Mouse (Mus musculus) spleen, adult 2 months (tissue): ENCODE measurements at regions not wholly inside any gene's neighbourhood (a gene's known extent, or its start where the extent isn't known, plus 50 kb on each side); places are given as distances from the start of the nearest gene placed in this dataset.

Source experiments
- DNase-seq, 2 experiments: peaks; one replicate each; pipeline versions ENCODE4 v3.0.0 to v3.0.0-alpha.2; 2012 to 2021; ENCODE audit warnings: low spot score in 2 of 2, low read depth in 1 of 2
- H3K27ac ChIP-seq: fragments of 200-500 bp; 2 replicates; pipeline ENCODE4 v1.5.1; 2012; ENCODE audit warnings: low read length, inconsistent platforms; ENCODE audit not compliant: insufficient read depth
- H3K27me3 ChIP-seq: fragments of 200-500 bp; 2 replicates; pipeline ENCODE4 v1.6.1; 2012; ENCODE audit warnings: mild to moderate bottlenecking, moderate library complexity, low read length, inconsistent platforms; ENCODE audit not compliant: control insufficient read depth, insufficient read depth
- H3K36me3 ChIP-seq: fragments of 200-500 bp; 2 replicates; pipeline ENCODE4 v1.6.1; 2012; ENCODE audit warnings: mild to moderate bottlenecking, low read length, inconsistent platforms; ENCODE audit not compliant: control insufficient read depth, insufficient read depth
- H3K4me1 ChIP-seq: fragments of 200-500 bp; 2 replicates; pipeline ENCODE4 v1.6.1; 2011; ENCODE audit warnings: inconsistent platforms; ENCODE audit not compliant: control insufficient read depth, insufficient read depth, insufficient read length
- H3K4me3 ChIP-seq: fragments of 200-500 bp; 2 replicates; pipeline ENCODE4 v1.5.1; 2011; ENCODE audit warnings: mild to moderate bottlenecking, inconsistent platforms; ENCODE audit not compliant: insufficient read depth, insufficient read length; ENCODE audit errors: extremely low read depth
- CTCF ChIP-seq: fragments of 200-500 bp; IDR thresholded peaks from 2 replicates; pipeline ENCODE4 v1.5.1; 2011; ENCODE audit warnings: mild to moderate bottlenecking, inconsistent platforms; ENCODE audit not compliant: insufficient read depth, insufficient read length, insufficient replicate concordance; ENCODE audit errors: extremely low read depth
- POLR2A ChIP-seq: fragments of 200-500 bp; IDR thresholded peaks from 2 replicates; pipeline ENCODE4 v1.6.1; 2011; ENCODE audit warnings: low read depth, low read length, inconsistent platforms
- WGBS: fragments of 180-500 bp; shearing (Covaris S2); methylation state at CpG from one replicate; pipeline ENCODE4 v1.1.7; 2018; 5-methylcytosine and 5-hydroxymethylcytosine counted together

GRCm38 (mm10) chr16:93116111-93116969 is 290.4 kb upstream of the Runx1 start:
- TF ChIP-seq CTCF (no peak), POLR2A (no peak)
- no peak overlapping the region for H3K27ac ChIP-seq
- no peaks in the 10 kb centered on the region for H3K36me3 ChIP-seq
- WGBS: 92% methylated on average over 16 of the region's 16 CpGs
- no peak for DNase-seq
- no peaks in the 10 kb centered on the region for H3K4me1 ChIP-seq
- no peaks in the 10 kb centered on the region for H3K27me3 ChIP-seq
- H3K4me3 ChIP-seq: no peak overlapping the region

GRCm38 (mm10) chr16:93110912-93111311 is 285.0 kb upstream of the Runx1 start:
- H3K4me3 ChIP-seq: no peak overlapping the region
- no peak for TF ChIP-seq CTCF
- TF ChIP-seq POLR2A: no peak
- WGBS: 87% methylated on average over 3 of the region's 3 CpGs
- H3K36me3 ChIP-seq: no peaks in the 10 kb centered on the region
- H3K4me1 ChIP-seq: no peaks in the 10 kb centered on the region; the same call in 1 of the 2 replicates
- H3K27me3 ChIP-seq: no peaks in the 10 kb centered on the region
- H3K27ac ChIP-seq: no peak overlapping the region
- no peak for DNase-seq

- 92% methylated on average over 6 of the region's 6 CpGs for whole genome bisulfite sequencing
- no peak overlapping the region for H3K4me3 ChIP-seq
- H3K36me3 ChIP-seq: no peaks in the 10 kb centered on the region
- DNase-seq: no peak
- TF ChIP-seq POLR2A (no peak), CTCF (no peak)
- no peaks in the 10 kb centered on the region; the same call in 1 of the 2 replicates for H3K4me1 ChIP-seq
- H3K27ac ChIP-seq: no peak overlapping the region
- no peaks in the 10 kb centered on the region for H3K27me3 ChIP-seq
These were observed 284.5 kb upstream of the Runx1 start for GRCm38 (mm10) chr16:93110451-93110850.

DNA sequence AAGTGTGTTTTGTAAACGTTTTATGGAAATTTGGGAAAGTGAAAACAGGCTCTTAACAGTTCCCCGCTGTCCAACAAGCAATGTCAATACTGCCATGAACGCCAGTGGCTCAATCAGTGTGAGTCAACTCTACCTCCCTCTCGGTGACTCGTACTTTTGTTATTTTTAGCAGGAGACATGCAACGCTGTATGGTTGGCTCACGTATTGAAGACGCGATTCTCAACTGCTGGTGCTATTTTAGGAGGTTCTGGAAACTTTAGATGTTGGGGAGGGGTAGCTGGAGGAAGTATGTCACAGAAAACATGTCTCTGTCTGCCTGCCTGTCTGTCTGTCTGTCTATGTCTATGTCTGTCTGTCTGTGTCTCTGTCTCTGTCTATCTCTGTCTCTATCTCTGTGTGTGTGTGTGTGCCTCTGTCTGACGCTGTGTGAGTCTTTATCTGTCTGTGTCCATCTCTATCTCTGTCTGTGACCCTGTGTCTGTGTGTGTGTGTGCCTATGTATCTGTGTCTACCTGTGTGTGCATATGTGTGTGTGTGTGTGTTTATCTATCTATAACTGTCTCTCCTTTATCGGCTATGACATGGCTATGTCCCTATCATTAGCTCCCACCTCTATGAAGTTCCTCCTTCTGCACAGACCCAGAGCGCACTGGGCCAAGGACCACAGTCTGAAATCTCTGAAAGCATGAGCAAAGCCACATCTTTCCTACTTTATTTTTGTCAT is 283.9 kb upstream of the Runx1 start:
- DNase-seq: no peak
- 38% methylated on average over 12 of the region's 12 CpGs for WGBS

DNA sequence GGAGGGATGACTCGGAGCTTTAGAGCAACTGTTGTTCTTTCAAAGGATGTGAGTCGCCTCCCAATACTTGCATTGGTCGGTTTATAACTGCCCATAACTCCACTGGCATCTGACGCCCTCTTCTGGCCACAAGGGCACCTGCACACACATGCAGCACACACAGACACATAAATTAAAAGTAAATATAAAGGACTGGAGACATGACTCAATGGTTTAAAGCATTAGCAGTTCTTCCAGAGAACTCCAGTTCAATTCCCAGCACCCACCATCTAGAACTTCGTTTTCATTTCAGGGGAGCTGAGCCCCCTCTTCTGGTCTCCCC is 281.5 kb upstream of the Runx1 start:
- WGBS: 88% methylated on average over 5 of the region's 5 CpGs
- no peaks in the 10 kb centered on the region for H3K27me3 ChIP-seq
- no peaks in the 10 kb centered on the region for H3K36me3 ChIP-seq
- TF ChIP-seq CTCF: no peak
- TF ChIP-seq POLR2A: no peak
- no peaks in the 10 kb centered on the region; the same call in 1 of the 2 replicates for H3K4me1 ChIP-seq
- no peak for DNase-seq
- no peak overlapping the region for H3K27ac ChIP-seq
- H3K4me3 ChIP-seq: no peak overlapping the region

More for the DNA sequence above, 283.9 kb upstream of the Runx1 start:
- Histone ChIP-seq H3K4me1 (no peaks in the 10 kb centered on the region; the same call in 1 of the 2 replicates), H3K4me3 (no peak overlapping the region), H3K36me3 (no peaks in the 10 kb centered on the region), H3K27ac (no peak overlapping the region), H3K27me3 (no peaks in the 10 kb centered on the region)
- TF ChIP-seq CTCF (no peak), POLR2A (no peak)

DNA sequence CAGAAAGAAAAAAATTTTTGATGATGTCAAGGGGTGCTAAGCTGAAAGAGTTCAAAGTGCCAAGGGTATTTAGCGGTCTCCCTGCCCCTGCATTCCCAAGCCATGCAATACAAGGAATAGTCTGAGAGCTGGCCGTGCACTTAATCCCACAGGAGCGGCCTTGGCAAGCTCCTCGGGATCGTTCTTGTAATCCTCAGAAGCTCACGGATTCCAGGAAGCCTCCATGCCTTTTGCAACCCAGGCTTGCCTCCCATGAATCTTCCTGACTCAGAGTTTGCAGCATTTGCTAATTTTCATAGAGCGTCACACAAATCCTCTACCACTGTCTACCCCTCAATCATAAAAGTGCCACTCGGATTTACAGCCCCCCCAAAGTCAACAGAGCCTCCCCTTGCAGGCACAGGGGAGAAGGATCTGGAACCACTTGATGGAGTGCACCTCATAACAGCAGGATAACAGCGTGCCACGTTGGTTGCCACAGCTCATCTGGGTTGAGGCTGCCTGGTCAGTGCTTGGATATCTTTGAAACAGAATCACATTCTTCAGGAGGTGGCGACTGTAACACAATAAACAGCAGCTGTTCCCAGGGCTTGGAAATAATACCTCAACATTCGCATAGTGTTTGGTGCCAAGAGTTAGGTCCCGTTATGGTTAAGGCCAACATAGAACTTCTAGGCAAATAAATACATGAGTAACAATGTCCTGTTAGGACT is 281.0 kb upstream of the Runx1 start:
- Histone ChIP-seq H3K4me1 (no peaks in the 10 kb centered on the region; the same call in 1 of the 2 replicates), H3K27ac (no peak overlapping the region), H3K4me3 (no peak overlapping the region), H3K27me3 (no peaks in the 10 kb centered on the region), H3K36me3 (no peaks in the 10 kb centered on the region)
- TF ChIP-seq CTCF: no peak
- TF ChIP-seq POLR2A: no peak
- 90% methylated on average over 13 of the region's 13 CpGs for WGBS
- DNase-seq: no peak
